Mouse (Mus musculus) left cerebral cortex, adult 18-20 months (tissue): ENCODE results near the gene Capn15. TPM values are rescaled to one million over a fixed set of nuclear protein-coding genes. Genes with fewer than 3 reads are reported as not detected.

Source experiments
- DNase-seq, 2 experiments: peaks; one replicate each; pipeline ENCODE4 v3.0.0; 2021 to 2022; ENCODE audit warnings: low spot score in 2 of 2, mixed read lengths in 1 of 2
- total RNA-seq, 2 experiments: library from RNA; stranded (reverse); gene quantifications; 2 replicates each; pipeline ENCODE4 v1.2.3; 2021

The Capn15 gene
- total RNA-seq, 2 experiments from 2014 or later: 50.6 to 51.4 TPM

DNA sequence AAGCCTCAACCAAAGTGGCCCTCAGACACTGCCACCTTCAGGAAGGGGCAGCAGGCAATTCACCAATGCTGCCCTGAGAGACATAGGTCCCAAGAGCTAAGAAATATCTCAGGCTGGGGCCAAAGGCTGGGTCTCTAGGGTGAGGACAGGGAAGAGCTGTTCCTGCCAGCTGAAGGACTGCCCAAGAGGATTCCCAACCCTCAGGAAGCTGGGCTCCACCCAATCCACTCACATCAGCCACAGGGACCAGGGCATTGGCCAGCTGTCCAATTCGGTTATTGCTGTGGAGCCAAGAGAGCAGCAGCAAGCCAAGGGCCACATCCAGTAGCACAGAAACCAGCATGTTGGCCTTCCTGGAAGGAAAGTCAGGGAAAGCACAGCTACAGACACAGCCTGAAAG lies 51.1 kb downstream of the Capn15 start:
- no peak for DNase-seq

DNA sequence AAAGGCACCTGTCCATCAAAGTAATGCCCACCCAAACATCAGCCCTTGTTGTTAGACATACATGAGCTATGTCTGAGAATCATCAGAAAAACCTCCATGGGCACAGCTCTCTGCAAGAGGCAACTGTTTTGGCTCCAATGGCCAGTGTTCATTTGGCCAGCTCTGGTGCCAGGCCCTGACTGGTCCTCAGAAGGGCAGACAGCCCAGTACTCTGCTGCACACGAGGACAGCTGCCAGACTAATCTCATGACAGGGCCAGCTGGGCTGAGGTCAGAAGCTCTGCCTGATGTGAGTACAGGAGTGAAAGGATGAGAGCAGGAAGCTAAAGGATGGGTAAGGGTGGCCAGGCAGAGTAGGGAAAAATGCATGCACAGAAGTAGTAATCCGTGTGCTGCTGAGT lies 60.2 kb downstream of the Capn15 start:
- DNase-seq: peak; percentile 34 to 43

- no peak for DNase-seq
Observed at GRCm38 (mm10) chr17:25922120-25922519, 63.5 kb downstream of the Capn15 start.

DNA sequence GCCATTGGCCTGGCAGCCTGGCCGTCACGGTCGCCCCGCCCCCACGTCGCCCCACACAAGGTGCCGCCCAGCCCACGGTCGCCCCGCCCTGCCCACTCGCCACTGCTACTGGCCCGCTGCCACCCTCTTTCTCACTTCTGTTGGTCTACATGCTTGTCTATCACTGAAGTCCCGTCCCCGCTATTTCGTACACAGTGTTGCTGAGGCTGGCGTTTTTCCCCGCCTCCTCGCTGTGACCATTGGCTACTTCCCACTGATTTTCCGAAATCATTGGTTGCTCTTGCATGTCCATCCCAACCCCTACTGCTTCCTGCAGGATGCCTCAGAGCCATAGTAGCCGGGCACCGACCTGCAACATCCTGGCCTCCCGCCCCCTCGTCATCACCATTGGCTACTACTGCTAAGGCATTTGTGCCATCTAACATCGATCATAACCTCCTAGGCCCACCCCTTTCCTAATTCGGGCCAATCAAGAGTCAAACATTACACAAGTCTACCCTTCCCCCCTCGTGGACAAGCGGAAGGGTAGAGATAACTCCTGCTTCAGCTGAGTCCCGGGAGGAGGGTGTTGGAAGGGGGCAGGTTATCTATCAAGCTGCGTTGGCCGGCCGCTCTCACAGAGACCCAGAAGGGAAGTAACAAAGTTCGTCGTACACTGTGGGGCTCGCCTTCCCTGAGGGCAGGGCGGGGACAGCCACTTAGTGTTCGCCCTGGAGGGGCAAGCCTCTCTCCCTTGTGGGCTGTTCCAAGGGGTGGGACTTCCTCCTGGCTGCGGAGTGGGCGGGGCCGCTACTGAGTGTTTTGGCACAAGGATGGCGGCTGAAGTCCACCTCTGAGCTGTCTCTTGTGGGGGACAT lies 65.6 kb downstream of the Capn15 start:
- peak; percentile 100 for DNase-seq

DNA sequence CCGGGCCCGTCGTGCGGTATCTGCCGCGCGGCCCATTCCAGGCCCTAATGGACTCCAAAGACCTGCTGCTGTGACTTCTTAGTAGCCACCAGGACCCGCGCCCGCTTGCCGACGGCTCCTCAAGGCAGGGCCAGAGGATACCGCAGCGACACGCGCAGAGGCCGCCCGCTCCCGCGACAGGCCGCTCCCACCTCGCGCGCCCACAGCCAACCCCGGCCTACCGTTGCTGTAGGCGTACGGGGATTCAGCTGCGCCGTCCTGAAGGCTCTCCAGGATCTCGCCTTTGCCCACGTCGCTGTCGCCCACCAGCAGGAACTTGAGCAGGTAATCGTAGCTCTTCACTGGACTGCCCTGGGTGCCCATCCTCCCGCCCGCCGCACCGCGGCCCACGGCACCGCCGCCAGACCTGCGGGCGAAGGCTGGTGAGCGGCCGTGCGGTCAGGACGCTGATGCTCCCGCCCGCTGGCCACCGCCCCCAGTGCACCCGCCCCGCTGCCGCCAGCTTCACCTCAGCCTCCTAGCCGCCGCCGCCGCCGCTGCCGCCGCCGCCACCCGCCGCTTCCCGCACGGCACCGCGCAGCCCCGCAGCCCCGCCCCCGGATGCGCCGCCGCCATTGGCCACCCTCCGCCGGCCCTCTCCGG lies 66.3 kb downstream of the Capn15 start, which contains the start of gene Rab40c:
Gene Rab40c (minus strand): TSS at position 584 of the 642 bp plus-strand sequence.
- DNase-seq: peak; percentile 46 to 50

DNA sequence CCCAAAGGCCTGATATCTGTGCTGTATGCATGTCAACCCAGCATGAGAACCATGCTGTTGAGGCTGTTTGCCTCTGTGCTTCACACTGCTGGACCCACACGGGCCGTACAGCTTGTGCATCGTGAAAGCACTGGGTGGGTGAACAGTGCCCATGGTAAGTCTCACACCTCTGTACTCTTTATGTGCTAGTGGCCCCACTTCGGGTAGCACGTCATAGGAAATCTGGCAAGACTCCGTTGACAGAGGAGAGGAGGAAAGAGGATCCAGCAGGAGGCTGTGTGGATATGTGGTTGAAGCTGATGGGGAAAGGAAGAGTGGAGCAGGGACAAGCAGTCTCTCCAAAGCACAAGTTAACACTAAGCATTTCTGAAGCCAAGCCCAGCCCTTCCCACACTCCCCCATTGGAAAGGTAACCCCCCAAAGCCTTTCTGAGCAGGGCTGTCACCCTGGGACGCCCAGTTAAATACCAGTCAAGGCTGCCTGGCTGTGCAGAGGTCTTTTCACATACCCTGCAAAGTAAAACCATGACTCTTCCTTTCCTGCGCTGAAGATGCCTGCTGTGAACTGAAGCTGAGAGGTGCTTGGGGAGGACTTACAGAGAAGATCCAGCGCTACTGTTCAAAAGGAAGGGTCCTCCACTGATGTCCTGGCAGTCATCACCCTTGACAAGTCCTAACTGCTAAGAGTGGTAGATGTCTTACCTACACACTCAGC lies 67.4 kb downstream of the Capn15 start:
- DNase-seq: no peak

- no peak for DNase-seq
Observed at GRCm38 (mm10) chr17:25916931-25917647, 68.5 kb downstream of the Capn15 start.

DNA sequence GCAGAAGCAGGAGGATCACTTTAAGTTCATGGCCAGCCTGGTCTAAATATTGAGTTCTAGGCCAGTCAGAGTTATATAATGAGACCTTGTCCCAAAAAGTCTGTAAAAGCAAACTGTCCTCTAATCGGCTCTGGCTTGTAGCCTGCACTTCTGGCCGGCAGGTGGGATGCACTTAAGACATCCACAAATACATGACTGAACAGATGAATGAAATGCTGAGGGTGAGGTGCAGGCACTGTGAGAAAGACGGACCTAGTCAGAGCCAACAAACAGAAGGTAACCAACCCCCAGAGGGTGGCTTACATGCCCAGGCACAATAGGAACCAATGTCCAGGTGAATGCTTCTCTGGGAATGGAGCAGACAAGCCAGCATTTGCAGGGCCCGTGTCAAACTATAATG lies 71.3 kb downstream of the Capn15 start:
- DNase-seq: no peak

DNA sequence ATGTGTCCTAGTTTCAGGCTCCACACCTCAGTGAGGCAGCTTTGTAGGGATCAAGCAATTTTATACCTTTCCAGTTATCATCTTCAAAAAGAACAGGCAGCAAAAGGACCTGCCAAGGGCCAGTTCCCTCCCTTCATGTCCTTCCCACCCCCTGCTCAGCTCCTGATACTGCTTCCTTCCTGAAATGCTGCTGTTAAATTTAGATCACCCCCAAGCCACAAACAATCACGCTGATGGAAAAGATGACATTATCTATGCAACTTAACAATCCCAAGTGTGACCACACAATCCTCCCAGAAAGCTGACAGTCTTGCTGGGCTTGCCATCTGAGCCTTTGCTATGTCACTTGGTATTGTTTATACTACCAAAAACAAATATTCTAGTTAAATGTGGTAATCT lies 71.7 kb downstream of the Capn15 start:
- DNase-seq: no peak

DNA sequence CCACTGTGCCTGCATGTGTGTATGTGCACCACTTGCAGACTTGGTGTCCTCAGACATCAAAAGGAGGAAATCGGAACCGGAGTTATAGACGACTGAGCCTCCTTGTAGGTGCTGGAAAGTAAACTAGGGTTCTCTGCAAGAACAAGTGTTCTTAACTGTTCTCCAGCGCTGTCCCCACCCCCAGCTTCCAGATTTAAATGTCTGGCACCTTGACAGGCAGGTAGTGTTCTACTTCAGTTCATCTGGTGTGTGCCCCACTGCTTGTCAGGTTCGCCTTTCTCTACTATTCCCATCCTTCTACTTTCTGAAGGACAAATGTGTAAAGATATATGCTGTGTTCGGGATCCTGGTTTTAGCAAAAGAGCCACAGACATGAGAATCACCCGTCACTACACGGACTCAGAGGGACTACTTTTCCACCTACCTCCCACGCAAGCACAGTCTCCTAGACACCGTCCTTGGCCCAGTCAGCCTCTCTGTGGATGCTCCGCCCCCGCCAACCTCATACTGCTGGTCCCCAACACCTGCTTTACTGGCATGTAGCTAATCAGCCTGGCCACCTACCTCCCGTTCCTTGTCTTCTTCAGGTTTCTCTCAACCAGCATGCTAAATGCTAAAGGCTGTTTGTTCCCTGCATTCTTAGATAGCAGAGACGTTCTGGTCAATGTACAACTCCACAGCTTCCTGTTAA lies 72.3 kb downstream of the Capn15 start:
- DNase-seq: peak; percentile 72 to 80

DNA sequence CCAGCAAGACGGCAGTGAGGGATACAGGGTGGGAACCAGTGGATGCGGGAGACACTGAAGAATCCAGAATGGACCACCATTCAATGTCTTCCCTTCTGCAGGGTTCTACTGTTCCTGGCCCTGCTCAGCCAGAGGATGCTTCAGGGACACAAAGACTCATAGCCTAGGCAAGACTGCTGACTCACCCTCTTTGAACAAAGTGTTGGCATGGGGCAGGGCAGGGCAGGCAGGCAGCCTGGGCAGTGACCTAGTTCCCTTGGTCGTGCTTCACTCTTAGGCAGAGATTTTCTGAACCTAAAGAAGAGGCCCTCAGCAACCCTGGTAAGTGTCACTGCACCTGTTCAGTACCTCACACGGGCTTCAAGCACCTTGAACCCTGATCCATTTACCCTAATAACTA lies 73.8 kb downstream of the Capn15 start:
- DNase-seq: no peak

Other genes with a start within 250 kb of the Capn15 start
- under 1 TPM; 0.44 to 0.75 TPM for gene Mslnl, start 249.8 kb downstream of the Capn15 start, total RNA-seq
- gene Msln, start 231.4 kb downstream of the Capn15 start, total RNA-seq: 1 to 10 TPM; 2.3 to 2.5 TPM
- gene Narfl, start 212.0 kb downstream of the Capn15 start, total RNA-seq: 10 to 100 TPM; 31.3 to 37.1 TPM
- gene Haghl, start 200.1 kb downstream of the Capn15 start, total RNA-seq: 100 to 1,000 TPM; 112 to 119 TPM
- gene Ccdc78, start 199.2 kb downstream of the Capn15 start, total RNA-seq: under 1 TPM in 1 of 2 experiments, not detected in 1; 0.19 TPM
- 10 to 100 TPM; 92.7 to 99.1 TPM for gene Fam173a, start 192.9 kb downstream of the Capn15 start, total RNA-seq
- gene AC134908.4, start 190.1 kb downstream of the Capn15 start, total RNA-seq: 1 to 10 TPM in 1 of 2 experiments, not detected in 1; 1.4 TPM
- gene Metrn, start 188.7 kb downstream of the Capn15 start, total RNA-seq: 10 to 100 TPM; 70.9 to 78.2 TPM
- 100 to 1,000 TPM; 588 to 680 TPM for gene Fbxl16, start 176.7 kb downstream of the Capn15 start, total RNA-seq
- 10 to 100 TPM; 22.5 to 25.1 TPM for gene Wdr24, start 162.2 kb downstream of the Capn15 start, total RNA-seq
- 10 to 100 TPM; 43.5 to 52.3 TPM for gene Jmjd8, start 156.9 kb downstream of the Capn15 start, total RNA-seq
- gene Stub1, start 152.4 kb downstream of the Capn15 start, total RNA-seq: 100 to 1,000 TPM; 178 to 180 TPM
- 10 to 100 TPM; 40.6 to 42.4 TPM for gene Rhbdl1, start 148.5 kb downstream of the Capn15 start, total RNA-seq
- gene Gm20683, start 144.0 kb downstream of the Capn15 start, total RNA-seq: 10 to 100 TPM; 20.7 to 23.7 TPM
- 10 to 100 TPM; 89.5 to 92.8 TPM for gene Rhot2, start 140.9 kb downstream of the Capn15 start, total RNA-seq
- gene Wdr90, start 124.3 kb downstream of the Capn15 start, total RNA-seq: 10 to 100 TPM; 26.0 to 31.5 TPM
- 10 to 100 TPM; 20.0 to 25.6 TPM for gene Mcrip2, start 117.0 kb downstream of the Capn15 start, total RNA-seq
- gene Mettl26, start 110.7 kb downstream of the Capn15 start, total RNA-seq: 10 to 100 TPM; 38.7 to 40.2 TPM
- 1 to 10 TPM; 1.4 to 1.7 TPM for gene Wfikkn1, start 104.9 kb downstream of the Capn15 start, total RNA-seq
- 10 to 100 TPM; 41.2 TPM for gene Rab40c, start 66.1 kb downstream of the Capn15 start, total RNA-seq
- gene Pigq, start 40.9 kb downstream of the Capn15 start, total RNA-seq: 100 to 1,000 TPM; 103 to 113 TPM
- gene Nhlrc4, start 40.8 kb downstream of the Capn15 start, total RNA-seq: under 1 TPM; 0.54 to 0.98 TPM
- gene A930017K11Rik, start 33.2 kb downstream of the Capn15 start, total RNA-seq: under 1 TPM; 0.37 to 0.65 TPM
- 10 to 100 TPM; 97.8 to 98.4 TPM for gene Rab11fip3, start 83.8 kb upstream of the Capn15 start, total RNA-seq
- gene Decr2, start 104.5 kb upstream of the Capn15 start, total RNA-seq: 10 to 100 TPM; 29.9 to 35.5 TPM
- gene Nme4, start 109.8 kb upstream of the Capn15 start, total RNA-seq: 1 to 10 TPM; 3.2 to 3.9 TPM
- 10 to 100 TPM; 13.8 to 14.0 TPM for gene Tmem8, start 127.5 kb upstream of the Capn15 start, total RNA-seq
- 10 to 100 TPM; 64.3 to 66.9 TPM for gene Mrpl28, start 137.7 kb upstream of the Capn15 start, total RNA-seq
- 10 to 100 TPM; 25.1 to 27.5 TPM for gene Axin1, start 152.9 kb upstream of the Capn15 start, total RNA-seq
- under 1 TPM in 1 of 2 experiments, not detected in 1; 0.35 TPM for gene Pdia2, start 213.3 kb upstream of the Capn15 start, total RNA-seq
- 10 to 100 TPM; 33.1 to 42.2 TPM for gene Rgs11, start 217.2 kb upstream of the Capn15 start, total RNA-seq
- 10 to 100 TPM; 95.4 to 98.6 TPM for gene Arhgdig, start 222.0 kb upstream of the Capn15 start, total RNA-seq